In genomic region chr2:4817678-4818077, GRCm38 (mm10) we compare ENCODE assay signal across 16 mouse cellular contexts.
A peak's percentile ranks its signal among the peaks of the same experiment; 100 is the strongest.
DNase-seq lines count a peak whose midpoint lies in the region; ATAC-seq lines count a peak whose summit lies in the region.
"Had no signal": no experiment of that assay in that cellular context is flagged by ENCODE, and none has a peak within 500 bp of the region (broad histone marks: within the 10 kb centered on the region; RNA-seq: fewer than 3 reads in every experiment).

No protein-coding gene starts in this region.

- no peak for DNase-seq in heart, postnatal 14 days
- peak; percentile 30 for DNase-seq in embryonic facial prominence, embryonic 11.5 days (ENCODE audit: low spot score)
- DNase-seq in ovary, postnatal 14 days (ENCODE audit: low spot score) = no peak
- DNase-seq in lung, postnatal 10 days = no peak
- DNase-seq: adrenal gland, postnatal 14 days; cerebellum, adult 18-20 months; gastrocnemius, postnatal 10 days; kidney, postnatal 36 days had no signal

- H3K4me3 ChIP-seq in heart, embryonic 12.5 days = no peak overlapping the region
- no peak overlapping the region for H3K4me3 ChIP-seq in embryonic facial prominence, embryonic 11.5 days (ENCODE audit: low read depth, low read length)
- H3K4me3 ChIP-seq in hindbrain, embryonic 13.5 days = no peak overlapping the region
- H3K4me3 ChIP-seq in midbrain, embryonic 15.5 days = no peak overlapping the region
- H3K4me3 ChIP-seq: erythroblast, embryonic 14.5 days; liver, embryonic 15.5 days; megakaryocyte, embryonic 14.5 days had no signal

- peak overlapping the region; percentile 46 for H3K4me2 ChIP-seq in heart, embryonic 12.5 days
- peak overlapping the region; percentile 22; the same call in 1 of the 2 replicates for H3K4me2 ChIP-seq in embryonic facial prominence, embryonic 11.5 days (ENCODE audit: low read depth, low read length)
- peak overlapping the region; percentile 19; the same call in 1 of the 2 replicates for H3K4me2 ChIP-seq in hindbrain, embryonic 13.5 days
- peak overlapping the region; percentile 28 for H3K4me2 ChIP-seq in midbrain, embryonic 15.5 days
- H3K4me2 ChIP-seq: liver, embryonic 15.5 days had no signal

- peaks cover 7% of the 10 kb centered on the region; the same call in 1 of the 2 replicates for H3K4me1 ChIP-seq in heart, embryonic 12.5 days (replicated peaks)
- no peaks in the 10 kb centered on the region for H3K4me1 ChIP-seq in embryonic facial prominence, embryonic 11.5 days (ENCODE audit: control insufficient read depth, insufficient read depth, low read length)
- peaks cover 8% of the 10 kb centered on the region for H3K4me1 ChIP-seq in hindbrain, embryonic 13.5 days (replicated peaks)
- H3K4me1 ChIP-seq in midbrain, embryonic 15.5 days = peaks cover 5% of the 10 kb centered on the region; the same call in 1 of the 2 replicates
- H3K4me1 ChIP-seq: liver, embryonic 15.5 days; megakaryocyte, embryonic 14.5 days had no signal

- 4% methylated on average over 10 of the region's 10 CpGs for WGBS in heart, embryonic 12.5 days
- WGBS in embryonic facial prominence, embryonic 11.5 days = 2% methylated on average over 10 of the region's 10 CpGs
- 7% methylated on average over 10 of the region's 10 CpGs for WGBS in hindbrain, embryonic 13.5 days
- WGBS in midbrain, embryonic 15.5 days = 4% methylated on average over 10 of the region's 10 CpGs

- ATAC-seq in heart, embryonic 12.5 days (ENCODE audit: insufficient number of reproducible peaks, low FRiP score) = no peak
- ATAC-seq in embryonic facial prominence, embryonic 11.5 days (replicated peaks; ENCODE audit: insufficient number of reproducible peaks, low FRiP score, low TSS enrichment, low read depth) = no peak; the same call in 1 of the 2 replicates
- no peak for ATAC-seq in hindbrain, embryonic 13.5 days (ENCODE audit: low FRiP score)
- ATAC-seq in midbrain, embryonic 15.5 days (replicated peaks) = no peak
- ATAC-seq in megakaryocyte, adult 5-6 weeks (ENCODE audit: poor library complexity, severe bottlenecking) = no peak
- ATAC-seq: CD4-positive, CD25-positive, alpha-beta regulatory T cell, adult 4 months had no signal

- H3K36me3 ChIP-seq in heart, embryonic 12.5 days = no peaks in the 10 kb centered on the region
- H3K36me3 ChIP-seq in embryonic facial prominence, embryonic 11.5 days (replicated peaks; ENCODE audit: control insufficient read depth, insufficient read depth, low read depth, low read length) = no peaks in the 10 kb centered on the region
- no peaks in the 10 kb centered on the region for H3K36me3 ChIP-seq in hindbrain, embryonic 13.5 days
- H3K36me3 ChIP-seq in midbrain, embryonic 15.5 days (replicated peaks) = no peaks in the 10 kb centered on the region
- H3K36me3 ChIP-seq: liver, embryonic 15.5 days had no signal

- H3K9ac ChIP-seq in heart, embryonic 12.5 days = no peak overlapping the region
- H3K9ac ChIP-seq in embryonic facial prominence, embryonic 11.5 days (replicated peaks; ENCODE audit: low read length) = no peak overlapping the region
- no peak overlapping the region for H3K9ac ChIP-seq in hindbrain, embryonic 13.5 days
- H3K9ac ChIP-seq in midbrain, embryonic 15.5 days = no peak overlapping the region
- H3K9ac ChIP-seq: liver, embryonic 15.5 days had no signal

- H3K27ac ChIP-seq in heart, embryonic 12.5 days (ENCODE audit: poor library complexity, severe bottlenecking) = no peak overlapping the region
- H3K27ac ChIP-seq in embryonic facial prominence, embryonic 11.5 days (replicated peaks; ENCODE audit: low read depth, low read length) = no peak overlapping the region
- H3K27ac ChIP-seq in hindbrain, embryonic 13.5 days = no peak overlapping the region
- H3K27ac ChIP-seq in midbrain, embryonic 15.5 days = no peak overlapping the region
- H3K27ac ChIP-seq: liver, embryonic 15.5 days had no signal

- H3K9me3 ChIP-seq in heart, embryonic 12.5 days (replicated peaks) = no peaks in the 10 kb centered on the region
- no peaks in the 10 kb centered on the region for H3K9me3 ChIP-seq in embryonic facial prominence, embryonic 11.5 days (replicated peaks; ENCODE audit: control insufficient read depth, low read length)
- no peaks in the 10 kb centered on the region for H3K9me3 ChIP-seq in hindbrain, embryonic 13.5 days
- H3K9me3 ChIP-seq in midbrain, embryonic 15.5 days = no peaks in the 10 kb centered on the region
- H3K9me3 ChIP-seq: liver, embryonic 15.5 days had no signal

- intact Hi-C loops in heart, postnatal 14 days (cut with DNase I) = no loop called here

- peaks cover 21% of the 10 kb centered on the region for H3K27me3 ChIP-seq in heart, embryonic 12.5 days (replicated peaks)
- H3K27me3 ChIP-seq in embryonic facial prominence, embryonic 11.5 days (ENCODE audit: control insufficient read depth, insufficient read depth, low read length) = no peaks in the 10 kb centered on the region
- peaks cover 5% of the 10 kb centered on the region; the same call in 1 of the 2 replicates for H3K27me3 ChIP-seq in hindbrain, embryonic 13.5 days
- H3K27me3 ChIP-seq in midbrain, embryonic 15.5 days (replicated peaks) = no peaks in the 10 kb centered on the region
- H3K27me3 ChIP-seq: liver, embryonic 15.5 days had no signal
